Mouse (Mus musculus) kidney, embryonic 16.5 days (tissue): Measurements from ENCODE around the gene Tesk2. TPM values are rescaled to one million over a fixed set of nuclear protein-coding genes. Genes with fewer than 3 reads are reported as not detected.
"Not testable (repeated sequence)": the region's sequence is repeated elsewhere in the genome, so short reads cannot be mapped to it uniquely, and the experiment has no call there.

ENCODE experiments used
- ATAC-seq: fragments of 200-750 bp; cut with Nextera tagmentation; 2 replicates; pipeline ENCODE4 v1.8.0; 2017; ENCODE audit warnings: moderate TSS enrichment; ENCODE audit not compliant: low FRiP score, low TSS enrichment
- H3K27ac ChIP-seq: fragments of 300-500 bp; sonication (generic); 2 replicates; pipeline ENCODE4 v1.5.1; 2014; ENCODE audit warnings: low read length
- H3K27me3 ChIP-seq: fragments of 300-500 bp; sonication (generic); 2 replicates; pipeline ENCODE4 v1.6.1; 2014; ENCODE audit warnings: low read length, control low read depth, mixed read lengths; ENCODE audit not compliant: insufficient read depth
- H3K36me3 ChIP-seq: fragments of 300-500 bp; sonication (generic); 2 replicates; pipeline ENCODE4 v1.6.1; 2014; ENCODE audit warnings: low read length, control low read depth, mixed read lengths; ENCODE audit not compliant: insufficient read depth
- H3K4me1 ChIP-seq: fragments of 300-500 bp; sonication (generic); 2 replicates; pipeline ENCODE4 v1.6.1; 2014; ENCODE audit warnings: low read length, control low read depth, mixed read lengths; ENCODE audit not compliant: insufficient read depth
- H3K4me2 ChIP-seq: fragments of 300-500 bp; sonication (generic); replicated peaks from 2 replicates; pipeline ENCODE4 v1.6.1; 2014; ENCODE audit warnings: low read depth, low read length
- H3K4me3 ChIP-seq: fragments of 300-500 bp; sonication (generic); 2 replicates; pipeline ENCODE4 v1.5.1; 2014; ENCODE audit warnings: mild to moderate bottlenecking, low read length
- H3K9ac ChIP-seq: fragments of 300-500 bp; sonication (generic); replicated peaks from 2 replicates; pipeline ENCODE4 v1.6.1; 2014; ENCODE audit warnings: low read length
- H3K9me3 ChIP-seq: fragments of 300-500 bp; sonication (generic); 2 replicates; pipeline ENCODE4 v1.6.1; 2016; ENCODE audit warnings: low read length, control low read depth
- WGBS: fragments of 180-500 bp; shearing (Covaris S2); extraction: QIAGEN DNeasy Blood & Tissue Kit; methylation state at CpG from one replicate; pipeline ENCODE4 v1.1.7; 2014; 5-methylcytosine and 5-hydroxymethylcytosine counted together
- polyA plus RNA-seq: library from polyadenylated mRNA; unstranded; fragments of >200 nt; fragmentation: Nextera tagmentation; extraction: Ambion mirVana; gene quantifications from 2 replicates; pipeline ENCODE4 v1.2.1, GENCODE M21; 2015

The Tesk2 gene
- polyA plus RNA-seq, 1 experiment from 2014 or later: 9.2 TPM

DNA sequence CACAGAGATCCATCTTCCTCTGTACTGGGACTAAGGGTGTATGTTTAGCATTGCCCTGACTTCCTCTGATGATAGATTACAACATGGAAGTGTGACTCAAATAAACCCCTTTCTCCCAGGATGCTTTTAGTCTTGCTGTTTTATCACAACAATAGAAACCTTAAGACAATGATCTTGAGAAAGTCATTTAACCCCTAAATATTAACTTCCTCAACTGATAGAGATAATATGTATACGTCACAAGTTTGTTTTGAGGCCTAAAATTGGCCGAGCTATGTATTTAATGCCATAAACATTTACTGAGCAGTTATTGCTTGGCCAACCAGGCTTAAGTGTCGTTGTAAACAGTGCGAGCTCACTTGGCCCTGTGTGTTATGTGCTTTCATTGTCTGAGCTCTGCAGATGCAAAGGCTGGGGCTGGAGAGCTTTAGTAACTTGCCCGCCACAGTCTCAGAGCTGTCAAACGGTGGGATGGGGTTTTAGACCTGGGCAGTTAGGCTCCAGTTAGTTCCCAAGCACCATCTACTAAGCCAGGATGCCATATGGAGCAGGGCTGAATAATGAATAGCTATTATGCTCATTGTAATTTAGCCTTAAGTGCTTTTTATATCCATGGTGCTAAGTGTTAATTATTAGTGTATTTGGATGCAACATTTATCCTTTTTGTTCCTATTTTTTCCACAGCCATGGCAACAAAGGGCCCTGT, 108.8 kb downstream of the Tesk2 start:
- Histone ChIP-seq H3K27ac (peak overlapping the region; percentile 1; the same call in 1 of the 2 replicates), H3K9me3 (no peaks in the 10 kb centered on the region), H3K36me3 (no peaks in the 10 kb centered on the region), H3K9ac (no peak overlapping the region), H3K4me1 (peaks cover 16% of the 10 kb centered on the region), H3K4me3 (no peak overlapping the region), H3K4me2 (no peak overlapping the region), H3K27me3 (no peaks in the 10 kb centered on the region)
- WGBS: 44% methylated on average over 6 of the region's 6 CpGs
- no peak for ATAC-seq

DNA sequence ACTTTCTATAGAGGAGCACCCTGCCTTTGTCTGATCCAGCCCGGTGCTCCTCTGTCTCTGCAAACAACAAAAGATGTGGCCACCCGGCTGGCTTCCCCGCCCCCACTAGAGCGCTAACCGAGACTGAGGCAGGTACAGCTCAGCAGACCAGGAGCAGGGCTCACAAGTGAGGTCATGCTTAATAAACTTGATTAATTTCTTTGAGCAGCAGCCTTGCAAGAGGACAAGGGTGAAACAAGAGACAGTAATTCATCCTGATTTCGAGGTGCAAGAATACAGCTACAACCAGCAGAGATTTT, 109.3 kb downstream of the Tesk2 start:
- Histone ChIP-seq H3K27me3 (no peaks in the 10 kb centered on the region), H3K9me3 (no peaks in the 10 kb centered on the region), H3K4me1 (peaks cover 15% of the 10 kb centered on the region), H3K4me3 (no peak overlapping the region), H3K4me2 (no peak overlapping the region), H3K36me3 (no peaks in the 10 kb centered on the region), H3K9ac (no peak overlapping the region), H3K27ac (0 out of 2 replicates have a peak overlapping the region, but pooled peaks have one; percentile 1)
- 6% methylated on average over 6 of the region's 6 CpGs for WGBS
- peak; percentile 82 for ATAC-seq

DNA sequence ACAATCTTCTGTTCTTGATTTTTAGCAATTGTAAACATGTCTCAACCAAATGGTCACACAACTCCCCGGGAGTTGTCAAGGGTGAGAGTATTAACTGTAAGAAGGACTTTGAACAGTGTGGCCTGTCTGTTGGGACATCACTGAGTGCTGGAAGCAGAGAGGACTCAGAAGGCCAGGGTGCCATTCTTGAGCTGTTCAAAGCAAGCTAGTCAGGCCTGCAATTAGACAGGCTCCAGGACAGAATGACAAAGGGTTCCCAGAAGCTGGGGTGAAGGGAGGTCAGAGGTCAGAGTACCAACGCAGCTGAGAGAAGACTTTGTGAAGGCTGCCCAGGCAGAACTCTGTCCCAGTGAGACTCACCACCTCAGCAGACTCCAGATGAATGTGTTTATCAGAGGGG, 118.3 kb downstream of the Tesk2 start:
- no peaks in the 10 kb centered on the region for H3K36me3 ChIP-seq
- no peak for ATAC-seq

DNA sequence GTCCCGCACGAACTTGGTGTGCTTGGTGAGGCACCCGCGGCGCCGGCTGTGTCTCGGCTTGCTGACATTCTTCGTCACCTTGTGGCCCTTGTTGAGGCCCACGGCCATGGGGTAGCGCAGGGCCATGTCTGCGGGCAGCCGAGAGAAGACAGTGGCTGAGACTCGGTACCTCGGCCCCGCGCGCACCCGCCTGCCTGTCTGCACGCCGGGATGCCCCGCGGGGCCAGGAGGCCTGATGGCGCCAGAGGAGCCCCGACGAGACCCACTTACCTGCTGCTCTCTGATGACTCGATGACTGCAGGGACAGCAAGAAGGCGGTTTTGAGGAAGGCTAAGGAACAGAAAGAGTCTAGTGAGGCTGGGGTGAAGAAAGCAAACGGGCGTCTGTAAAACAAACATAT, 119.3 kb downstream of the Tesk2 start:
- peak overlapping the region; percentile 34 for H3K4me2 ChIP-seq
- H3K27me3 ChIP-seq, H3K4me1 ChIP-seq, ATAC-seq, H3K36me3 ChIP-seq, H3K4me3 ChIP-seq, H3K9me3 ChIP-seq, H3K9ac ChIP-seq, H3K27ac ChIP-seq: not testable (repeated sequence)
- WGBS: 21% methylated on average over 21 of the region's 29 CpGs

More for the DNA sequence above, 118.3 kb downstream of the Tesk2 start:
- no peak overlapping the region for H3K27ac ChIP-seq
- H3K27me3 ChIP-seq: 0 out of 2 replicates have a peak, but pooled peaks cover 10% of the 10 kb centered on the region
- no peak overlapping the region for H3K4me3 ChIP-seq
- no peak overlapping the region for H3K9ac ChIP-seq
- WGBS: 25% methylated on average over 2 of the region's 2 CpGs
- no peak overlapping the region for H3K4me2 ChIP-seq
- no peaks in the 10 kb centered on the region for H3K9me3 ChIP-seq
- no peaks in the 10 kb centered on the region for H3K4me1 ChIP-seq

DNA sequence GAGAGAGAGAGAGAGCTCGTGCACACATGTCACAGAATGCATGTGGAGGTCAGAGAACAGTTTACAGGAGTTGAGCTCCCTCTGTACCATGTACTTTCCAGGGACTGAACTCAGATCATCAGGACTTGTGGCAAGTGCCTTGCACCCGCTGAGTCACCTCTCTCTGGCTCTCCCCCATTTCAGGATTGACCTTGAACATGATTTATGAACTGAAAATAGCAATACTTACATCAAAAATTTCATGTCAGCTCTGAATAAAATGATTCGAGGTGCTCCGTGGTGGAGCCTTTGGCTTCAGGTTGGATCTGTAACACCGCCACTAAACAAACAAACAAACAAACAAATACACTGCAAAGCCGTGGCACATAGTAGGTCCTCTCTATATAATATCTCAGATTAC, 120.1 kb downstream of the Tesk2 start:
- H3K9ac ChIP-seq: no peak overlapping the region
- H3K36me3 ChIP-seq: no peaks in the 10 kb centered on the region
- H3K4me1 ChIP-seq: no peaks in the 10 kb centered on the region
- WGBS: 81% methylated on average over 6 of the region's 6 CpGs
- 0 out of 2 replicates have a peak, but pooled peaks cover 10% of the 10 kb centered on the region for H3K27me3 ChIP-seq
- H3K9me3 ChIP-seq: 0 out of 2 replicates have a peak, but pooled peaks cover 4% of the 10 kb centered on the region
- ATAC-seq: no peak
- no peak overlapping the region for H3K4me2 ChIP-seq
- H3K4me3 ChIP-seq: no peak overlapping the region
- H3K27ac ChIP-seq: no peak overlapping the region

DNA sequence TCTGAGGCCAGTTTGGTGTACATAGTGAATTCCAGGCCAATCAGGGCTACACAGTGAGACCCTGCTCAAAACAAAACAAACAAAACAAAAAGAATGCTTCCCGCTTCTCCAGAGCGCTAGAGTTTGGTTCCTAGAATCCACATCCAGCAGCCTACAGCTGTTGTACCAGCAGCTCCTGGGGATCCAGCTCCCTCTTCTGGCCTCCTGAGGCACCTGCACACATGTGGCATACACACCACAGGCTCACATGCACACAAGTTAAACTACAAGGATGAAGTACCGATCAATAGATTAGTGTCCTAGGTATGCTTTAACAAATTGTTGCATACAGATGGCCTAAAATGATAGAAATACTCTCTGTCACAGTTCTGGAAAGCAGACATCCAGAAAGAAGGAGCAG, 123.6 kb downstream of the Tesk2 start:
- H3K4me2 ChIP-seq: no peak overlapping the region
- 0 out of 2 replicates have a peak, but pooled peaks cover 8% of the 10 kb centered on the region for H3K27me3 ChIP-seq
- no peak overlapping the region for H3K9ac ChIP-seq
- no peaks in the 10 kb centered on the region for H3K4me1 ChIP-seq
- no peak for ATAC-seq
- H3K27ac ChIP-seq: no peak overlapping the region
- 95% methylated on average over 3 of the region's 3 CpGs for WGBS
- H3K4me3 ChIP-seq: no peak overlapping the region
- no peaks in the 10 kb centered on the region for H3K36me3 ChIP-seq
- H3K9me3 ChIP-seq: 0 out of 2 replicates have a peak, but pooled peaks cover 4% of the 10 kb centered on the region

DNA sequence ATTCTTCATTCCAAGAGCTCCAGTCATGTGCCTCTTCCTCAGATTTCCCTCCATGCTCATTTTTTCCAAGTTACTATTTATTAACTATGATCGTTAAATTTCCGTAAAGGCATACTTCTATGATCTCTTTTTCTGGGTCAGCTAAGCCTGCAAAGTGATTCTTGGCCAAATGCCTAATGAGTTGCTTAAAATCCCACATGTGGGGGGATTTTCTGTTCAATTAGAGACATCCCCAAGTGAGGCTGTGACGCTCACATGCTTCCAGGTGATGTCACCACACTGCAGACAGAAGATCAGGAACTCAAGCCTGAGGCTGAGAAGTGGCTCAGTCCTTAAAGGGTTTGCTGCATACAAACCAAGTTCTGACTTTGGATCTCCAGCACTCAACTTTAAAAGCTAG, 129.2 kb downstream of the Tesk2 start:
- ATAC-seq: no peak
- no peaks in the 10 kb centered on the region for H3K36me3 ChIP-seq

DNA sequence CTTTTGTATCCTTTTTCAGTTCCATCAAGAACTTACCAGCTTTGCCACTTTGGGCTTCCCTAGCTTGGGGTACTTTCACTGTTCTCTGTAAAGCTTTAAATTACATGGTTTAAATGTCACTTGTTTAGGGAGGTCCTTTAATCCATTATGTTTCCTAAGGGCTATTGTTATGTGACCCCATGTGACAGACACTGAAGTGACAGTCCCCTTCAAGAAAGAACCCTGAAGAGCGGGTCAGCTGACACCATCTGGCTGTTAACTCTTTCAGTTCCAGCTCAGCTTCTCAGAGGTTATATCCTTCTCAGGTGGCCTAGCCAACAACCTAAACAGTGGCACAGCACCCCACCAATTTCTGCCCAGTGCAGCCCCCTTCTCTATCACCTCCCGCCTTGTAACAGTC, 133.5 kb downstream of the Tesk2 start:
- WGBS: 38% methylated on average over 2 of the region's 2 CpGs
- Histone ChIP-seq H3K27me3 (no peaks in the 10 kb centered on the region), H3K4me3 (no peak overlapping the region), H3K4me1 (0 out of 2 replicates have a peak, but pooled peaks cover 3% of the 10 kb centered on the region), H3K27ac (no peak overlapping the region), H3K9ac (no peak overlapping the region), H3K4me2 (no peak overlapping the region), H3K36me3 (no peaks in the 10 kb centered on the region), H3K9me3 (no peaks in the 10 kb centered on the region)
- ATAC-seq: no peak

More for the DNA sequence above, 129.2 kb downstream of the Tesk2 start:
- no peak overlapping the region for H3K9ac ChIP-seq
- no peaks in the 10 kb centered on the region for H3K9me3 ChIP-seq
- WGBS: 72% methylated on average over 3 of the region's 3 CpGs
- no peaks in the 10 kb centered on the region for H3K27me3 ChIP-seq
- H3K27ac ChIP-seq: no peak overlapping the region
- H3K4me1 ChIP-seq: no peaks in the 10 kb centered on the region
- no peak overlapping the region for H3K4me2 ChIP-seq
- no peak overlapping the region for H3K4me3 ChIP-seq

Other genes starting within 250 kb of the Tesk2 start
- gene Ipp, start 213.4 kb upstream of the Tesk2 start, polyA plus RNA-seq: 17.4 and 19.3 TPM in 2 replicates
- gene Tmem69, start 165.0 kb upstream of the Tesk2 start, polyA plus RNA-seq: 23.0 and 25.4 TPM in 2 replicates
- 37.3 and 42.4 TPM in 2 replicates for gene Gpbp1l1, start 163.3 kb upstream of the Tesk2 start, polyA plus RNA-seq
- gene Ccdc17, start 124.3 kb upstream of the Tesk2 start, polyA plus RNA-seq: 5.2 and 5.8 TPM in 2 replicates
- 144 and 169 TPM in 2 replicates for gene Nasp, start 93.0 kb upstream of the Tesk2 start, polyA plus RNA-seq
- 869 and 947 TPM in 2 replicates for gene Akr1a1, start 69.3 kb upstream of the Tesk2 start, polyA plus RNA-seq
- gene Prdx1, start 35.4 kb upstream of the Tesk2 start, polyA plus RNA-seq: 1,468 and 1,536 TPM in 2 replicates
- 27.0 and 30.6 TPM in 2 replicates for gene Mmachc, start 12.5 kb upstream of the Tesk2 start, polyA plus RNA-seq
- 28.8 and 40.2 TPM in 2 replicates for gene Ccdc163, start 12.4 kb upstream of the Tesk2 start, polyA plus RNA-seq
- gene Toe1, start 86.7 kb downstream of the Tesk2 start, polyA plus RNA-seq: 41.9 and 42.8 TPM in 2 replicates
- 19.0 and 22.6 TPM in 2 replicates for gene Mutyh, start 86.8 kb downstream of the Tesk2 start, polyA plus RNA-seq
- 1.9 and 2.0 TPM in 2 replicates for gene Hpdl, start 100.8 kb downstream of the Tesk2 start, polyA plus RNA-seq
- gene Zswim5, start 156.4 kb downstream of the Tesk2 start, polyA plus RNA-seq: 1.6 and 2.1 TPM in 2 replicates